Mouse (Mus musculus): ENCODE measurements around the gene Clk3.

GRCm38 (mm10) chr9:57757578-57757977, 8.1 kb downstream of the Clk3 start:
- no peak for TF ChIP-seq CTCF (IDR thresholded peaks at IDR 0.05; ENCODE audit: borderline replicate concordance, insufficient read depth, low read length)
- TF ChIP-seq POLR2A (IDR thresholded peaks at IDR 0.05; ENCODE audit: low read depth, low read length), result no peak

Measured in embryonic fibroblast, embryonic 13.5 days (primary cell).